Mouse (Mus musculus) duodenum, adult 2 months (tissue): ENCODE measurements around the gene H2-M10.4. TPM values are rescaled to one million over a fixed set of nuclear protein-coding genes. Genes with fewer than 3 reads are reported as not detected.

Experiments used
- polyA plus RNA-seq: library from polyadenylated mRNA; depleted of rRNA; stranded (reverse); fragments of >200 nt; gene quantifications from 2 replicates; pipeline ENCODE4 v1.2.3, GENCODE M21; 2012; ENCODE audit warnings: low replicate concordance; rRNA removed

H2-M10.4 gene
- not detected in 2 replicates for polyA plus RNA-seq

GRCm38 (mm10) chr17:36462234-36462633 is at the start of gene H2-M10.4:
Gene H2-M10.4, minus strand, starts transcription at chr17:36462334.

Other genes with a start within 250 kb of the H2-M10.4 start
- gene Rpp21, start 204.3 kb downstream of the H2-M10.4 start, polyA plus RNA-seq: 132 and 151 TPM in 2 replicates
- gene Trim39, start 190.1 kb downstream of the H2-M10.4 start, polyA plus RNA-seq: 5.3 and 8.0 TPM in 2 replicates
- not detected in 2 replicates for gene H2-M10.2, start 175.8 kb downstream of the H2-M10.4 start, polyA plus RNA-seq
- gene H2-M10.1, start 136.2 kb downstream of the H2-M10.4 start, polyA plus RNA-seq: not detected in 2 replicates
- gene H2-M10.3, start 93.9 kb downstream of the H2-M10.4 start, polyA plus RNA-seq: not detected in 2 replicates
- not detected in 2 replicates for gene H2-M11, start 84.7 kb upstream of the H2-M10.4 start, polyA plus RNA-seq
- 0.09 TPM in 1 of 2 replicates, not detected in the other for gene H2-M9, start 180.3 kb upstream of the H2-M10.4 start, polyA plus RNA-seq
- gene H2-M1, start 209.9 kb upstream of the H2-M10.4 start, polyA plus RNA-seq: not detected in 2 replicates